Mouse (Mus musculus) right cerebral cortex, adult 18-20 months (tissue): ENCODE data around the gene Gch1.
"Not testable (repeated sequence)": the region's sequence is repeated elsewhere in the genome, so short reads cannot be mapped to it uniquely, and the experiment has no call there.

Experiments
- DNase-seq: peaks from one replicate; pipeline ENCODE4 v3.0.0; 2022; ENCODE audit warnings: mixed read lengths

Gch1 gene

DNA sequence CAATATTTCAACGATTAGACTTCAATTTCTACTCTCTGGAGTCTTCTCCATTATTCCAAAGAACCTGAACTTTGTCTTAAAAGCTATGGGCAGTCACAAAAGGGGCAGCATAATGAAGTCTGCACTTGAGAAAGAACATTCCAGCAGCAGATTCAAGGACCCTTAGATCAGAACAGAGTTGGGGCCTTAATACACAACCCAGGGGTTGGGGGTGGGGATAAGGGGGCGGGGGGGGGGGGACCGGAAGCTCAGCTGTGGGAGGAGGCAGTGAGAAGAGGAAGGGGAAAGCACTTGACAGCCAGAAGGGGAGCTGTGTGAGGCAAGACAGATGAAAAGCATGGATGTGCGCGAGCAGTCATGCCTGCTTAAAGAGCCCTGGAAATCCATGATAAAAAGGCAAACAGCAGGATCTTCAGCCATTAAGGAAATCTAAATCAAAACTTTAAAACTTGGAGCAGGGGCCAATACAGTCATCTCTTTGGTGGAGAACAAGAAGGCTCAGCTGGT is 27.2 kb downstream of the Gch1 start:
- DNase-seq, result no peak

DNA sequence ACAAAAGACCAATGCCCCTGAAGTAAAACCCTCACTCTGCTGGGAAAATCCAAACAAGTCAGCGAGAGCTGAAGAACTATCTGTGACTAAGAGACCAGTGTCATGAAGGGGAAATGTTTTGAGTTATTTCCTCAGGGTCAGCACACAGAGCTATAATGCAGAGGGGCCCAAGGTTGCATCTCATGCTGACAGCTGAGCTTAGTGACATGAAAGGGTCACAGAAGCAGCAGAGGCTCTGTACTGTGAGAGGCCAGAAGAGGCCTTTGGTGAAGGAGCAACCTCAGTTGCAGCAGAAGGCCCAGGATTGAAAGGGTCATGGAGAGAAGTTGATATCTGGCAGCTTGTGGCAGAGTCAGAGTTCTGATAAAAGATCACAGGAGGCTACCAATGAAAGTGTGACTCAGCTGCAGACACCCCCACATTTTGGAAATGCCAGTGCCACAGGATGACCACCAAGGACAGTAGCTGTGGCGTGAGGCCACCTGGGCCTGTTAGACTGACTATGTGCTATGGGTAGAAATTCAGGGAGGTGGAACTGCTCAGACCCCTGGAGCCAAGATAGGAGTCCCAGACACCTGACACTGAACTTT is 29.1 kb downstream of the Gch1 start:
- DNase-seq, result no peak

DNA sequence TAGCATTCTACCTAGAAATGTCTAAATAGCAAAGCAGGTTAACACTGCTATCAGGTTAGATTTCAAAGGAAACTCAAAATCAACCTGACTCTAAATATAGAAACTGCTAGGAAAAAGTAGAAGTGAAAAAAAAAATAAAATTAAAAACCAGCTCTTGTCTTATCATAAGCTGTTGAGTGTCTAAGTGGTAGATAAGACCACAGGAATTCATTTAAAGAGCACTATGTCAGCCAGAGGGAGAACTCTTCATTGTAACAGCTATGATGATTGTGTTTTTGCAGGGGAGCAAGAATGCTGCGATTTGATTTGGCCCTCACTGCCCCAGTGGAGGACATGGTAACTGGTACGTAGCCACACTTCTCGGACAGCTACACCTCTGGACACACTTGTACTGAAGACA is 34.9 kb downstream of the Gch1 start:
- no peak for DNase-seq

DNA sequence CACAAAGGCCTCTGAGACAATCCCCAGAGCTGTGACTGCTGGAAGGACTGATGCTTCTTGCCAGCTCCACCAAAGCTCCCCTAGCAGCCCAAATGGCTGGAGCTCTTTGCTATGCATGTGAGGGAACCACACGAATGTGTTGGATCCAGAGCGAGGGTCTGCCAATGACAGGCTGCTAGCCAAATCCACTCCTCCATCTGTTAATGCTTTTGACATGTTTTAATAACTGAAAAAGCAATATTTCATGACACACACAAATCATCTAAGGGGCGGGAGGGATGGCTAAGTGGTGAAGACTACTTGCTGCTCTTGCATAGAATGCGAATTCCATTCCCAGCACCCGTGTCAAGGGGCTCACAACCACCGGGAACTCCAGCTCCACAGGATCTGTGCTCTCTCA is 37.9 kb downstream of the Gch1 start:
- no peak for DNase-seq

DNA sequence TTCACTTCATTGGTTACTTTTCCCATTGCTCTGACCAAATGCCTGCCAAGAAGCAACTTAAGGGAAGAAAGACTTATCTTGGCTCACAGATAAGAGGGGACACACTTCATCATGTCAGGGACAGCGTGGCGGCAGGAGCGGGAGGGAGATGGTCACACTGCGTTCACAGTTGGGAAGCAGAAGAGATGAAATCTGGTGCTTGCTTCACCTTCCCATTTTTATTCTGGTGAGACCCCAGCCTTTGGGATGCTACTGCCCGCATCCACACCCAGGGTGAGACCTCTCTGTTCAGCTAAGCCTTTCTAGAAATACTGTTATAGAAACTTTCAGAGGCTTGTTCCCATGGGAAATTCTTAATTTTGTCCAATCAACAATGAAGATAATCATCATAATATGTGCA is 44.9 kb downstream of the Gch1 start:
- no peak for DNase-seq

DNA sequence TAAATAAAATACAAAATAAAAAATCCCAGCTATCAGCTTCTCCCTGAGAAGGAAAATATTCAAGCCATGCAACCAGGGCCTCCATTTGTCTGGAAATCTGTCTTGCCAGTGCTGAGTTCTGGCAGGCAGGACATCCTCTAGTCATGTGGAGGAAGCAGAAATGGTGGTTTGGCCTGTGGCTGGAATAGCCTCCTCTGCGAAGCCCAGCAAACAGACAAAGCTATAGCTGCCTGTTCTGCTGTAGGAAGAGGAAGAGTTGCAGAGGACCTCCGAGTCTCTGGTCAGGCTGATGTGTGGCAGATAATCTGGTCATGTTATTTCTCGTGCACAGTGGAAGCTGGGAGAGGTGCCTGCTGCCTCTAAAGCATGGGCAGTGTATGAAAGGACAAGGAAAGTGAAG is 50.4 kb downstream of the Gch1 start:
- DNase-seq, result no peak

DNA sequence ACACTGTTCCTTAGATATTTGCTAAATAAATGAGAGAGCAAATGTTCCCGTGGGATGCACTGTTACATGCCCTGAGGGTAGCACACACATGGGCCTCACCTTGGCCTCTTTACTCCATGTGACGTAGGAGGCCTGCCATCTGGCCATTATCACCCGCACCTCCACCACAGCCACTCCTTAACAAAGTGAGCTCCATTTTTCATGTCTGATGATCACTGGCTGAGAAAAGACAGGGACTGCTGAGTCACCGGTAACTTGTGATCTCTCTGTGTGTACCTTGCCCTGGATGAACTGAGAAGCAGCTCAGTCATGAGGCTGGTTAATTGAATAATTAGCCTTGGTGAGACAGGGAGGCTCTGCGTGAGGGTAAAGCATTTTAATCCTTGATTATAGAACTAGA is 52.6 kb downstream of the Gch1 start:
- DNase-seq, result no peak

DNA sequence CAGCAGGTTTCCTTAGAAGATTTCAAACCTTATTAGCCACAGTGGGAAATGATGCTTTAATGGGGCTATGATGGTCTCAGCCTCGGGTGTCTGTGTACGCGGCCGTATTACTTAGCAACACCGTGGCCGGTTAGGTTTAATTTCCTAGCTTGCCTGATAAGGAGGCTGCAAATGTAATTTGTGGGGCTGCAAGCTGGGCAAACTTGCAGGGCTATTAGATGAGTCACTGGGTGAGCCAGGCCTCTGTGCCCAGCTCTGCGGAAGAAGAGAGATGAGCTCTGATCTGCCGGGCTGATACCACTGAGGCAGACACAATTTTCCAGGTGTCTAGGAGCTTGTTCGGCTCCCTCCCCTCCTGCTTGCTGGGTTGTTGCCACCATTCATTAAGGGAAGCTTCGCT is 55.3 kb downstream of the Gch1 start:
- no peak for DNase-seq

DNA sequence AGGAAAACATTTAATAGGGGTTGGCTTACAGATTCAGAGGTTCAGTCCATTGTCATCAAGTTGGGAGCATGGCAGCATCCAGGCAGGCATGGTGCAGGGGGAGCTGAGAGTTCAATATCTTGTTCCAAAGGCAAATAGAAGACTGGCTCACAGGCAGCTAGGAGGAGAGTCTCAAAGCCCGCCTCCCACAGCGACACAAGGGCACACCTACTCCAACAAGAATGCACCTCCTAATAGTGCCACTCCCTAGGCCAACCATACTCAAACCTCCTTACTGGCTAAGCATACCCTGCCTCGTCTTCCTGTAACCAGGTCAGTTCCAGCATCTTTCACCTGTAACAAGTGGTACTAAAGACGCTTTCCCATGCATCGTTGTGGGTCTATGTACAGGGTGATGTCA is 61.2 kb downstream of the Gch1 start:
- DNase-seq, result no peak

DNA sequence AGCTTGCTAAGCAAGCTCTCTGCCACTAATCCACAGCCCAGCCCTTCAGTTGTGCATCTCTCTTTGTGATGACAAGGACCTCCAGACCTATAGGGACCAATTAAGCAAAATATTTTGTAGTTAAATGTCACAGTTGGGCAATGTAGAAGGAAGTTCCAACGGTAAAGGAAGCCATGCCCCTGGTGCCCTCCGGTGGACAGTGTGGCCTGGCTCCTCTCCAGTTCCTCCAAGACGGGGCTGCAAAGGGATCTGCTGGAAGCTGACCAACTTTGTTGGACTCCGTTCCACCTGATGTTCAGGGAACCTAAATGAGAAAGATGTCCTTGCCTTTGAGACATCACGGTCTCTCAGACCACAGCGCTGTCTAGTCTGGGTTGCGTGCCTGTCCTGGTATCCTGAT is 71.7 kb downstream of the Gch1 start:
- DNase-seq, result no peak

DNA sequence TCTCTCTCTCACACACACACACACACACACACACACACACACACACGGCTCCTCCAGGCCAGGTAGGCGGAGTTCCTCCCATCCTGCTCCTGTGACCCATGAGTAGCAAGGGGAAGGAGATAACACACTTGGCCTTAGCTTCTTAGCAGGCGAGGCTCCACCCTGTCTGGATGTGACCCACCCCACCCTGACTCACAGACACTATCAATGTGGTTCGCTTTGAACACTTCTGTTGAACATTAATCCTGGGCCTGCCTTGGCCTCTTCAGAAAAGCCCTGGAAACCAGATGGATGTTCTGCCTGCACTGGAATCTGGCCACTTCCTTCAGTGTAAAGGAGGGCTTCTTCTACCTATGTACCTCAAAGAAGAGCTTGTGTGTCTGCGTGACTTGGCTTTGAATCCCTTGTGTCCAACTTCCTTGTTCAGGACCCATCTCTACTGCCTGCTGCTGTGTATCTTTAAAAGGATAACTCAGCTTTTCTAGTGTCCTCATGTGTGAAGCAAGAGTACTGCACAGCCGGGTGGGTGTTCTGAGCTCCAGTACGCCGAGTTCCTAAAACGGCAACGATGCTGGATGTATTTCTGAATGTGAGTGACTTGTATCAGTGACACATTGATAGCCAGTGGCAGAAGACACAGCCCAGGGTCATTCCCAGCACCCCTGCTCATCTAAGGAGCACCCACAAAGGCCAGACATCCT is 73.0 kb downstream of the Gch1 start:
- DNase-seq, result no peak

DNA sequence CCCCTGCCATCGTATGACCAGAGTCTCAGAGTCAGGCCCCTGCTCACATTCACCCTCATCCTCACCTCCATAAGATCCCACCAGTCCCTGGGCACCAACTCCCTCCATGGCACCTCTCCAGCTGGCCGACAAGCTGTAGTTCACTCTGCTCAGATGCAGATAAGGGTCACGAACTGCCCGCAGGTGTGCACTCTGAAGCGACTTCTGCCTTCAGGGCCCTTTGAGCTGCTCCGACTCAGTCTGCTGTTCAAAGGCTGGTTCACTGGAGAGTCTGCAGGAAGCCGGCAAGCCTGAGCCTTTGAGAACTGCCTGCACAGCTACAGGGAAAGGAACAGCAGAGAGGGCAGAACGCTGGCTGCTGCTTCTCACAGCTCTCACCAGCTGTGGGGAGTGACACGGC is 74.1 kb downstream of the Gch1 start:
- no peak for DNase-seq

DNA sequence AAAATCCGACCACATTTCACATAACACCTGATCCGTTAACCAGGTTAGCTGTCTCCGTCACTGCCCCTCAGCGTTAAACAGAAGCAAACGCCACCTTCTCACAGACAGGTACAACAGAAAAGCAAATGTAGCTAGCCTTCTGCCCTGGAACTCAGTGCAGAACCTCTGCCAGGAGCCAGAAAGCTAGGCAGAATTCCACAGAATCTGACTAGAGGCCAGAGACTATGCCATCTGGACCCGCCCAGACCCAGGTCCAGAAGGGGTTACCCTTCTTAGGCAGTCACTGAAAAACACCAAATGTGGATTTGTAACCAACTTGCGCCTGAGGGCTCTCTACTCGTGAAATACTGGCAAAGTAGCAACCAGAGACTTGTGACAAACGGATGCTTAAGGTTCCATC is 77.9 kb downstream of the Gch1 start:
- no peak for DNase-seq

DNA sequence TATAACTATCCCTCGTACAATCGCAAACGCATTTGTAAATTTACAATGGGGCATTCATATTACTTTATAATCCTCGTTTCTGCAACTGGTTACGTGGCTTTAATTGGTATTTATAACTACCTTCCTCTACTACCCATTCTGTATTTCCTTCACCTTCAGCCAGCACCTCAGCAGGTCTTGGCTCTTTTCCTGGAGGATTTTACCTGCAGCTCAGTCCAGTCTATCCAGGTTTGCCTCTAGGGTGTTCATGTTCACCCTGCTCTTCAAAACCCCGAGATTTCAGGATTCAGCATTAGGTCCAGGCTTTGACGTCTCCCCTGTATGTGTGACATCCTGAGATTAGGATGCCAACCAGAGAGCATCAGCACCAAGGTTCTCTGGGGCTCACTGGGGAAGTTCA is 78.8 kb downstream of the Gch1 start:
- not testable (repeated sequence) for DNase-seq

DNA sequence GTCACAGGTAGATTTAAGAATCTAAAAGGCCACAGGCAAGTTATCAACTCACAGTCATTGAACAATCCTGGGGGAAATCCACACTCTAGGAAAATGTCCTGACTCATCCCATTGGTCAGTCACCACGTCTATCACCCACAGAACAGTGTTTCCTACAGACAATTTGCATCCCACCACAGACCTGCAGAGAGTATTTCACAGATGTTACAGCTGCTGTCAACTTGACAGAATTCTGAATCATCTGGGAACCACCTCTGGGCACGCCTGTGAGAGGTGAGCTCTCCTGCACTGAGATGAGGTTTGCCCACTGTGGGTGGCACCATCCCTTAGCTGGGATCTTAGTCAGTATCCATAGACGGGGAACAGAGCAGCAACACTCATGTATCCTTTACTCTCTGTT is 81.8 kb downstream of the Gch1 start:
- DNase-seq, result no peak

DNA sequence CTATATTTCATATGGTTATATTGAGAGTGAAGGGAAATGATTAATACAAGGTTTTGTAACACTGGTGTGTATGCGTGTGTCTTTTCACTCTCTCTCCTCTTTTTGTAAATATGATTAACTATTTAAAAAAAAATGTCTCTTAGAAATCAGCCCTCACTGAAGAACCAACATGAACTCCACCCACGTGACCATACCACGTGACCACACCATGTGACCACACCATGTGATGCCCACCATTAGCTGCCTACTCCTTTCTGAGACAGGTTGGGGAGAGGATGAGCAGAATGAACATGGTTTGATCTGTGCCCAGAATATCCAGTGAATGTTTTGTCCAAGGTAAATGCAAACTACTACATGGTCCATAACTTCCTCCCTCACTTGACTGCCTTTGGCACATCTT is 83.5 kb downstream of the Gch1 start:
- DNase-seq, result no peak

DNA sequence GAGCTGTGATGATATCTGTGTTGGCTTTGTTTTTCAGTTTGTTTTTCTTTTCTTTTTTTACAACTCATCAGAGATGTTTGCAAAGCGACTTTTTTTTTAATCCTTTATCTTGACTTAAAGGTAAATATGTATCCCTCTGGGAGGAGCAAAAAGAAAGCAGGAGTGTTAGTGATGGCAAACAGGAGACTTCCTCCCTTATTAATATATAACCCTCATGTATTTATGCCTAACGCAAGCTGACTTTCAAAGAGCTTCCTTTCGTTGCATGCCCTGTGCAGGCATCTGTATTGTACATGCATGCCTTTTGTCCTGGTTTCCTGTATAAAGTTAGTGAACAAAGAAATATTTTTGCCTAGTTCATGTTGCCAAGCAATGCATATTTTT is 84.0 kb downstream of the Gch1 start:
- no peak for DNase-seq

DNA sequence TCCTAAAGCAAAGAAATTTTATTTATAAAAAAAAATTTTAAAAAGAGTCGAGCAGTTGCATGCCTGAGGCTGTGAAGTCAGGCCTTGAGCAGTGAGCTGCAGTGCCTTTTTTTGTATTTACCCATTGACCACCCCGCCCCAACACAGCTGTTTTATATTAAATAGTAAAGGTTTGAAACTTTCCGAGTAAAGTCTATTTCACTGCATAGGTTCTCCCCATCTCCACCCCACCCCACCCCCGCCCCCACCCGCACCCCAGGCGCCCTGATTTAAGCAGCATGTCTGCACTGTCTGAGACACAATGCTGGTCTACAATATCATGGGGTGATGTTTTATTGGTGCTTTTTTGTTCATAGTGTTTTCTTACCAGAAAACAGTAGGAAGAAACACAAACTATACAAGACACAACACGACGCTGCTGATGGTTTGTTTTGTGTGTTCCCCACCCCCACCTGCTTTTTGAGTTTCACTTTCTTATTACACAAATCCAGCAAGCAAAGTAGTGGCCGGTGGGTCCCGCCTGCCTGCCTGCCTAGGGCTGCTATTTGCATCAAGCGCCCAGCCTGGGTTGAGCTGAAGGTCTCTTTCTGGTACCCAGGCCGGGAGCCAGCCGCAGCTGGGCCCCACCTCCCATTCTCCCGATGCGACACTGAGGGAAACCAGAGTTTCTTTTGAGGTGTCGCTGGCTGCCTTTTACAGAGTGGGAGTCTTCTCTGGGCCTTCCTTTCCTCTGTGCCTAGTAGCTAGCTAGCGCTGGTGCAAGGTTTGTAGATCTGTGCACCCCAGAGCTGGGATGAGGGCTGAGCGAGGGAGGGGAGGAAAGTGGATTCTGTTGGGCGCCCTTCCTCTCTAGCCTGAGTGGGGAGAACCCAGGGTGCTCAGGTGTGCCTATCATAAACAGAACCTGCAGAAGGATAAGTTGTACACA is 84.7 kb downstream of the Gch1 start:
- no peak for DNase-seq
